Mouse (Mus musculus) E14TG2a.4 (cell line): ENCODE results near the gene Spen.

Source experiments
- H3K27me3 ChIP-seq: 2 replicates; pipeline ENCODE4 v1.6.1; 2014; ENCODE audit warnings: low read length, control low read depth; ENCODE audit not compliant: insufficient read depth
- H3K36me3 ChIP-seq: 2 replicates; pipeline ENCODE4 v1.6.1; 2014; ENCODE audit warnings: low read length, control low read depth; ENCODE audit not compliant: insufficient read depth
- H3K4me1 ChIP-seq: replicated peaks from 2 replicates; pipeline ENCODE4 v1.6.1; 2014; ENCODE audit warnings: low read depth, low read length, control low read depth
- H3K4me3 ChIP-seq: replicated peaks from 2 replicates; pipeline ENCODE4 v1.5.1; 2014; ENCODE audit warnings: mild to moderate bottlenecking, low read length
- H3K9me3 ChIP-seq: 2 replicates; pipeline ENCODE4 v1.6.1; 2014; ENCODE audit warnings: low read length, control low read depth
- CTCF ChIP-seq: conservative IDR thresholded peaks from 2 replicates; pipeline ENCODE4 v1.5.1; 2014; ENCODE audit warnings: low read length
- NANOG ChIP-seq: IDR thresholded peaks from 2 replicates; pipeline ENCODE4 v1.6.1; 2014; ENCODE audit warnings: borderline replicate concordance, low read length, mixed read lengths
- POU5F1 ChIP-seq: IDR thresholded peaks from 2 replicates; pipeline ENCODE4 v1.6.1; 2014; ENCODE audit warnings: low read length, borderline replicate concordance

The Spen gene

GRCm38 (mm10) chr4:141526936-141527650, 11.3 kb downstream of the Spen start:
- Histone ChIP-seq H3K4me1 (peaks cover 71% of the 10 kb centered on the region), H3K4me3 (no peak overlapping the region), H3K27me3 (no peaks in the 10 kb centered on the region), H3K36me3 (peaks cover 40% of the 10 kb centered on the region), H3K9me3 (no peaks in the 10 kb centered on the region)
- TF ChIP-seq POU5F1 (no peak), CTCF (no peak)

- H3K4me3 ChIP-seq = no peak overlapping the region
- H3K36me3 ChIP-seq = peaks cover 50% of the 10 kb centered on the region
- no peak for TF ChIP-seq POU5F1
- H3K9me3 ChIP-seq = no peaks in the 10 kb centered on the region
- H3K4me1 ChIP-seq = peaks cover 66% of the 10 kb centered on the region
- H3K27me3 ChIP-seq = no peaks in the 10 kb centered on the region
Measured at GRCm38 (mm10) chr4:141525940-141526339, 12.5 kb downstream of the Spen start.

GRCm38 (mm10) chr4:141524658-141525057, 13.7 kb downstream of the Spen start:
- no peaks in the 10 kb centered on the region for H3K27me3 ChIP-seq
- no peak overlapping the region for H3K4me3 ChIP-seq
- peaks cover 54% of the 10 kb centered on the region for H3K36me3 ChIP-seq
- peaks cover 58% of the 10 kb centered on the region for H3K4me1 ChIP-seq
- H3K9me3 ChIP-seq = no peaks in the 10 kb centered on the region
- no peak for TF ChIP-seq POU5F1

- H3K4me3 ChIP-seq = no peak overlapping the region
- TF ChIP-seq CTCF (no peak), NANOG (no peak), POU5F1 (no peak)
Measured at GRCm38 (mm10) chr4:141523128-141523527, 15.3 kb downstream of the Spen start.

GRCm38 (mm10) chr4:141518386-141518785, 20.0 kb downstream of the Spen start:
- H3K4me3 ChIP-seq = no peak overlapping the region
- H3K36me3 ChIP-seq = peaks cover 95% of the 10 kb centered on the region
- no peaks in the 10 kb centered on the region for H3K27me3 ChIP-seq
- peaks cover 60% of the 10 kb centered on the region for H3K4me1 ChIP-seq
- H3K9me3 ChIP-seq = no peaks in the 10 kb centered on the region
- no peak for TF ChIP-seq CTCF
- no peak for TF ChIP-seq POU5F1
- no peak for TF ChIP-seq NANOG

More at GRCm38 (mm10) chr4:141523128-141523527, 15.3 kb downstream of the Spen start:
- Histone ChIP-seq H3K9me3 (no peaks in the 10 kb centered on the region), H3K4me1 (peaks cover 52% of the 10 kb centered on the region), H3K27me3 (no peaks in the 10 kb centered on the region), H3K36me3 (peaks cover 56% of the 10 kb centered on the region)

- Histone ChIP-seq H3K4me1 (peaks cover 55% of the 10 kb centered on the region), H3K36me3 (peaks cover 64% of the 10 kb centered on the region), H3K4me3 (no peak overlapping the region), H3K9me3 (no peaks in the 10 kb centered on the region), H3K27me3 (no peaks in the 10 kb centered on the region)
- no peak for TF ChIP-seq POU5F1
- TF ChIP-seq NANOG = no peak
- TF ChIP-seq CTCF = no peak
Measured at GRCm38 (mm10) chr4:141514179-141514641, 24.2 kb downstream of the Spen start.

- Histone ChIP-seq H3K4me1 (peaks cover 54% of the 10 kb centered on the region), H3K4me3 (no peak overlapping the region), H3K27me3 (no peaks in the 10 kb centered on the region)
Measured at GRCm38 (mm10) chr4:141512145-141512544, 26.3 kb downstream of the Spen start.

GRCm38 (mm10) chr4:141510457-141510856, 27.9 kb downstream of the Spen start:
- H3K27me3 ChIP-seq = no peaks in the 10 kb centered on the region
- TF ChIP-seq POU5F1 (no peak), NANOG (no peak), CTCF (no peak)
- H3K4me1 ChIP-seq = peaks cover 58% of the 10 kb centered on the region
- no peaks in the 10 kb centered on the region for H3K9me3 ChIP-seq
- H3K36me3 ChIP-seq = peaks cover 32% of the 10 kb centered on the region
- no peak overlapping the region for H3K4me3 ChIP-seq

More at GRCm38 (mm10) chr4:141512145-141512544, 26.3 kb downstream of the Spen start:
- no peaks in the 10 kb centered on the region for H3K9me3 ChIP-seq
- H3K36me3 ChIP-seq = peaks cover 49% of the 10 kb centered on the region
- TF ChIP-seq POU5F1 (no peak), NANOG (no peak)

- Histone ChIP-seq H3K36me3 (peaks cover 27% of the 10 kb centered on the region), H3K4me3 (peak overlapping the region; percentile 30; the same call in 1 of the 2 replicates), H3K27me3 (no peaks in the 10 kb centered on the region), H3K4me1 (peaks cover 57% of the 10 kb centered on the region), H3K9me3 (no peaks in the 10 kb centered on the region)
- peak; percentile 19; the same call in 1 of the 2 replicates for TF ChIP-seq CTCF
- no peak for TF ChIP-seq POU5F1
Measured at GRCm38 (mm10) chr4:141506893-141507292, 31.5 kb downstream of the Spen start.
